Mouse (Mus musculus) CH12.LX (cell line): ENCODE data around the gene Slc16a4.

Experiments
- CHD1 ChIP-seq: IDR thresholded peaks from 2 replicates; pipeline ENCODE4 v1.6.1; 2012; ENCODE audit warnings: low read depth, low read length, improper control_type of control experiment, inconsistent platforms
- CTCF ChIP-seq, 2 experiments: IDR thresholded peaks in 1 of 2; conservative IDR thresholded peaks in 1 of 2; 2 replicates each; pipeline ENCODE4 v1.5.1; 2011 to 2012; ENCODE audit warnings: low read depth in 2 of 2, low read length in 2 of 2, improper control_type of control experiment in 1 of 2, inconsistent platforms in 1 of 2, mild to moderate bottlenecking in 1 of 2, moderate library complexity in 1 of 2
- HCFC1 ChIP-seq: IDR thresholded peaks from 2 replicates; pipeline ENCODE4 v1.6.1; 2012; ENCODE audit warnings: low read depth, mild to moderate bottlenecking, inconsistent platforms, low read length, improper control_type of control experiment
- MYC ChIP-seq: IDR thresholded peaks from 2 replicates; pipeline ENCODE4 v1.6.1; 2011; ENCODE audit warnings: low read depth, mild to moderate bottlenecking, improper control_type of control experiment, low read length

- TF ChIP-seq CHD1 (no peak), MYC (no peak), CTCF (conservative IDR thresholded peaks at IDR 0.05 in 1 of 2, IDR thresholded peaks at IDR 0.05 in 1 of 2; ENCODE audit: low read depth in 2 of 2, low read length in 2 of 2) (no peak), HCFC1 (no peak)
Measured at GRCm38 (mm10) chr3:107252035-107252434, 39.0 kb upstream of the Slc16a4 start.
